Mouse (Mus musculus) ES-Bruce4 (cell line): ENCODE data around the gene Sphk2.

ENCODE experiments used
- CTCF ChIP-seq: IDR thresholded peaks from one replicate; pipeline ENCODE4 v1.8.1; 2011; ENCODE audit warnings: low read depth, low read length
- POLR2A ChIP-seq: IDR thresholded peaks from one replicate; pipeline ENCODE4 v1.8.1; 2011; ENCODE audit warnings: low read length; ENCODE audit not compliant: insufficient read depth

DNA sequence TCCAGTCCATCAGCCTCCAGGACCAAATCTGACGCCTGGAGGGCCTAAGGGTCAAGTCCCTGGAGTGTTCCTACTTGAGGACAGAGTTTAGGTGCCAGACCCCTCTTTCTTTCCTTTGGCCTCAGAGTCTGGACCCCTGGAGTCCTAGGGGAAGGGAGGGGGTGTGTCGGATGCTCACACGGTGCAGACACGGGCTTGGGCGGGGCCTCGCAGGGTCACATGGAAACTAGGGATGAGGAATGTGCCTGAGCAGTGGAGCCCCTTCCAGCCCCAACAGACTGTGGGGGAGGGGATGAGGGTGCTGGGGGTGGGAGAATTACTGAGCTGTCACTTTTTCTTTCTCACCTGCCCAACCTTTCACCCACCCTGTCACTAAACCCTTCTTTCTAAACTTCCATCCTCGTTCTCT, 11.9 kb downstream of the Sphk2 start:
- TF ChIP-seq CTCF (no peak), POLR2A (no peak)
